Mouse (Mus musculus) cerebellum, postnatal 4 days (tissue): ENCODE data around the gene Ndufb11.

Experiments used
- DNase-seq, 2 experiments: peaks; one replicate each; pipeline ENCODE4 v3.0.0; 2022; ENCODE audit warnings: low spot score in 2 of 2, mixed read lengths in 1 of 2

The Ndufb11 gene

DNA sequence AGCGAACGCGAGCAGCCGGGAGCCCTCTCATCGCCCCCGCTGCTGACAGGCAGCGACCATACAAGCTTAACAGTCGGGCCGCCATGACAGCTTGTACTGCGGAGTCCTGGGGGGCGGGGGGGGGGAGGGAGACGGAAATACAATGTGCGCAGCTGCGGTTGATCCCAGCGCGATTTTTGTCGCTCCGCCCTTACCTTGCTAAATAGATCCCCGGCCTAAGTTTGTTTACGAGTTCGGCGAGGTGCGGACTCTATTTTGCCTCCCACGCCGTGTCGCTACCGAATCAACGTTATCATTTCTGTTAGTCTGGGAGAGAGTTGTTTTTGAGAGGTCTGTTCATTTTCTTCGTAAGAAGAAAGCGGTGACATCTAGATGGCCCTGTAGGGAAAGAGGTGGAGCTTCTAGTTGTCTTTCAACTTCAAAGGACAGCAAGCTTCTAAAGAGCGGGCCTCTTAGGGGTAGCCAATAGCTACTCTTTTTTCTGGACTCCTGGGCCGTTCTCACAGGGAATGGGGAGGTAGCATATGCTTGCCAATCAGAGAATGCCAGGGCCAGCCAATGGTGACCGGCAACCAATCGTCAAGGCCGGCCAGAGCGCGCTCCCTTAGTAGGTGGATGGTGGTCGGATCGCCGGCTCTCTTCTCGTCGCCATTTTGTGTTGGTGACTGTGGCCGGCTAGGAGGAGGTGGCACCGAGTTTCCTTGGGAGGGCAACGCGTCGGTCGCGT, at the start of gene Ndufb11, which contains the start of gene Rbm10:
TSS of gene Ndufb11 (minus strand) at position 444 of the 727 bp plus-strand sequence.
TSS of gene Rbm10 (plus strand) at position 328 of the 727 bp plus-strand sequence.
- DNase-seq: peak; percentile 39 to 67

DNA sequence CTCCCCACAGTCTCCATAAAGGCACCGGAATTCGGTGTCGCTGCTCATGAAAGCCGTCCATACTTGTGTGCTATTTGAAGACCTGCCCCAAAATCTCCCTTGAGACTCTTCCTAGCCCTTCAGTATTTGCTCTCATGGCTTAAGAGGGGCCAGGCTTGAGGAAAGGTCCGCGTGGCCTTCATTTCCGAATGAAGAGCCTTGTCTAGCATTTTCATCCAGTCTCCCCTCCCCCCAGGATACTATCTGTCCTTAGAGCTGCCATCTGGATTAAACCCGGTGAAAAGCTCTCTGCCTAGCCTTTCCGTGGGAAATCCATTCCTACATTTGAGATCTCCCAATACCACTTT, 46.0 kb upstream of the Ndufb11 start:
- DNase-seq: no peak

DNA sequence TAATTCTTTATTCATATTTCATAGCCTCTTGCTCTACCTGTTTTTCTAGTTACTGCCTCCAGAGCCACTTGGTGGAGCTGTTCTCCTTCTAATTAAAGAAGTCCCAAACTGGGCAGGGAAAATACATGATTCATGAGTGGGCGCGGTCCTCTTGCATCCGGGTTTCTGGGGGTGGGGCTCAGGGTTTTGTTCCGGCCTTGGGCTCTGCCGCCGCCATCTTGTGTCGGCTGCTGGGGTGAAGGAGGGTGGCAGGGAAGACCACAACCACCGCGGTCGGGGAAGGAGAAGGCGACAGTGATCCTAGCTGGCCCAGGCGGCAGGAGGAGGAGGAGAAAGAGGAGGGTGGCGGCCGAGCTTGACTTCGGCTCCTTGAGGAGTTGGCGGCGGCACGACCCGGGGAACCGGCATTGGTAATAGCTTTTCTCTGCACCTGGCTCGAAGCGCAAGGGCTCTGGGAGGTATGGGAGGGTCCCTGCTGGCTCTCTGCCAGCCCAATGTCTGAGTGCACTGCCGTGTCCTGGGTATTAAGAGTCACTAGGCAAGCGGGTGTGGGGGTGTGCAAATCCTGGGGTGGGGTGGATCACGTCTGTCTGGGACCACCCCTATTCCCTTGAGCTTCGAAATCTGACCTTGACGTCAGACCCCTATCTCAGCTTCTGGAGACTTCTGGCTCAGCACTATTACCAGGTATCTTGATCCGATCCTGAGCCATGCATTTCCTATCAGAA, 45.5 kb upstream of the Ndufb11 start:
- peak; percentile 44 to 73 for DNase-seq

DNA sequence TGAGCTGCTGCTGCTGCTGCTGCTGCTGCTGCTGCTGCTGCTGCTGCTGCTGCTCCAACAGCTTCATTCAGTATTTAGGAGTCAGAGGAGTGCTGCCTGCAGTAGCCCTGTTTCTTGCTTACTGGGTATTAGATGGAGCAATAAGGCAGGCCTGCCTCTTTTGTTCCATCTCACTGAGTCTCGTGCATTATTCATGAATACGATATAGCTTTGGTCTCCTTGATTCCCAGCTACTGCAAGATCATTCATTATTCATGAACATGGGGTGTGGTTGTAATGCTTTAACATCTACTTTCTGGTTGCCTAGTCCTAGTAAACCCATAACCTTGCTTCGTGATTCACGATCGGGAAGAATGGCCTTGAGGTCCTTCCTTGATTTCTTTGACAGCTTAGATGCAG, 44.9 kb upstream of the Ndufb11 start:
- no peak for DNase-seq

DNA sequence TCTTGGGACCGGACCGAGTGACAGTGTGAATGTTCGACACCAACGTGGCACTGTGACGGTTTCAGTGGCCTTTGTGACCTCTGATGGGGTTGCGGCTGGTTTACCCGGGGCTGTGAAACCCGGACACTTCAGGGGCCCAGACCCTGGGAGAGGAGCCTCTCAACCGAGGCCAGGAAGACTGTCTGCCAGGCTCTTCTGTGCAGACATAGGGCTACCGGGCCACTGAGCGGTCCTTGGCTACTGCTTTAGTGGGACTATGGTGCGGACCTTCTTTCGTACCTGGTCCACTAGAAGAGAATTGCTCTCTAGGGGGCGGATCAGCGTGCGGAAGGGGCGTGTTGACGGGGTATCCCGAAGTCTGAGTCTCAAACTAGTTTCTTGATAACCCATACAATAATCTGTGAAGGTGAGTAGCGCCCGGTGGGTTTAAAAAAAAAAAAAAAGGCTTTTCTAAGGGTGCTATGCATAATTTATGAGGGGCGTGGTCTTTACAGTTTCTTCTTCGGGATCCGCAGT, 41.5 kb upstream of the Ndufb11 start:
- no peak for DNase-seq

DNA sequence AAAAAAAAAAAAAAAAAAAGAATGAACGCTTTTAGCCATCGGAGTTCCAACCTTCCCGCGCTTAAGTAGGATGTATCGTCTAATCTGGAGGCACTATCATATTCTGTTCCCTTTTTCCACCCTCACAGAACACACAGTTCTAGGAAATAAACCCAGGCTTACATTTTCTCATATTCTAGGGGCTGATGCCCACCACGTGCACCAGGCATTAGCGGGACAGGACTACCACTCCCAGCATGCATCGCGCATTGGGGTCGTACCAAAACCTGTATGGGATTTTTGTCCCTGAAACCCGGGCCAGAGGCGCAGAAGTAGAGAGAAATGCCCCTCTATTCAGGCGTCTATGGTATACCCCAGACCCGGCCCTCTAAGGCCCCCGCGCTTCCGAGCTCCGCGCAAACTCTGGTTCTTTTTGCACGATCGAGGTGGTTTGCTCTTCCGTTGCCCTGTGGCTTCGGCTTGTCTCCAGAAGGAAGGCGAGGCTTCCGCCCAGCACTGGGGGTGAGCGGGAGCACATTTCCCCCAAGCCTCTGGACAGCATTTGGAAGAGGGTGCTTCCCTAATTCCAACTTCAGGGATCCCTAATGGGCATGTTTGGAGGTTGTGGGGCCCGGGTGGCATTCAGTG, 40.7 kb upstream of the Ndufb11 start, which contains the start of gene Uba1:
TSS of gene Uba1 (plus strand) at position 301 of the 627 bp plus-strand sequence.
- peak; percentile 32 to 71 for DNase-seq

DNA sequence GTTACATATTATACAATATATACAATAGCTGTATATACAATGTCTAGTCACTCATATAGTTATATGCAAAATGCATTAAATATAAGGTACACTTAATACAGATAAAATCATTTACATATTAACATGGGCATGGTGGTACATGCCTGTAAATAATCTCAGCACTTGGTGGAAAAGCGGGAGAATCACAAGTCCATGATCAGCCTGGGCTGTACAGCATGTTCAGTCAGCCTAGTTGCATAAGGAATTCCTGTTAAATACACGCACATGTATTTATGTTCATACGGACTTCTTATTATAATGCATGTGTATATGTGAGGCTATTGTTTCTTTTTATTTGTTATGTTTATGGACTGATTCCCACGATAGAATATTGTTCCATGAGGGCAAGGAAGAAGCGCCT, 40.2 kb upstream of the Ndufb11 start:
- DNase-seq: no peak

DNA sequence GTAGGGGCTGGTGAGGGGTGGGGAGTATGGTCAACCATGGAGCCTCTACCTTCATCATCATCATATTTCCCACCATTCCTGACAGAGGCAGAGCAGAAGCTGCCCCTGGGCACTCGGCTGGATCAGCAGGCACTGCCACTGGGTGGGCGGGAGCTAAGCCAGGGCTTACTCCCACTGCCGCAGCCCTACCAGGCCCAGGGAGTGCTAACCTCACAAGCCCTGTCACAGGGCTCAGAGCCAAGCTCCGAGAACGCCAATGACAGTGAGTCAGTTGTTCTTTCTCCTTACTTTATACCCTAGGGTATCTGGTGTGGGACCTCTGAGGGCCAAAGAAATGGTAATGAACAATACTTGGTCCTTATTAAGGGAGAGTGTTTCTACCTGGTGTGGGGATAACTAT, 27.4 kb upstream of the Ndufb11 start:
- no peak for DNase-seq

DNA sequence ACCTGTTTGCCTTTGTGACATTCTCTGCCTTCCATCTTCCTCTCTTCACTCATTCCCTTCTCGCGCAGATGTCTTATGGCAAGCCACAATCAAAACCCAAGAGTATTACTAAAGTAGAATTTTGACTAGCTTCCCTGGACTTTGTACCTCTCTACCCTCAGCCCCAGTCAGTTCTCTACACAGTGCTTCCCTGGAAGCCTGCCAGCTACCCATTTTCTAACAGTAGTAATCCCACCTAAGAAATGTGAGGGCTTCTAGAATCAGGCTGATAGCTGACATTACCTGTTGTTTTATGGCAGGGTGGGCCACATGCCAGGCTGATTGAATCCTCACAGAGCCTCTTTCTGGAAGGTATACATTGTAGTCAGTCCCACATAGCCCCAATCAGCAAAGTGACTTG, 20.7 kb upstream of the Ndufb11 start:
- DNase-seq: no peak

DNA sequence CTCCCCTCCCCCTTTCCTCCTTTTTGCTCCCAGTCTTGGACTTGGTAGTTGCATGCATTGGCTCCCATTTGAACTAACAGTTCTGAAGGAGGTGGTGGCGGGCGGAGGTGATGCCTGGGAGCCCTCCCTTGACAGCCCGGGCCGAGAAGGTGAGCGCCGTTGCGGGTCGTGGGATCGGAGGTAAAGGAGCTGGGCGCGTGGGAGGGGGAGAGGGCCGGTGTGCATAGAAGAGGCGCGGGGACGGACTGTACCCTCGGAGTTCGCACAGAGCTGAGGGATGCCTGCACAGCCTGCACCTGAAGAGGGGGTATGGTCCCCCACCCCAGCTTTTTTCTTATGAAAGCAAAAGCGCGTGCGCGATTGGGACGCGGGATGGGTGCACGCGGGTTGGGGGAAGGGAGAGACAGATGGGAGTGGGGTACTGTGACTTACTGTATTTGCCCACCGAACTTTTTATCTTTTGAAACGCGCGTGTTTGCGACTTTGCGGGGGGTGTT, 532 bp upstream of the Ndufb11 start:
- peak; percentile 20 to 26 for DNase-seq

DNA sequence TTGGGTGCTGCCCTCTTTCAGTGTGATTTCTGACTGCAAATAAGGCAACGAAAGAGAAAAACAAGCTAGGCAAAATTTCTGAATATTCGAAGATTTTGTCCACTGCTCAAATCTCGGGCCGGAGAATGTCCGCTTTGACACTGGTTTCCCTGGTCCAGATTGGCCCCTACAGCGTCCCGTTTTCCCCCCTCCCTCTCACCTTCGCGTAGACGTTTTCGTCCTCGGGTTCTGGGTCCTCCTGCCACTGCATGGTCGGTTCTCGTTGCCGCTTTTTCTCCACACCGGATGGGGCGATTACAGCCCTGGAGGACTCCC, 601 bp downstream of the Ndufb11 start:
- DNase-seq: no peak

DNA sequence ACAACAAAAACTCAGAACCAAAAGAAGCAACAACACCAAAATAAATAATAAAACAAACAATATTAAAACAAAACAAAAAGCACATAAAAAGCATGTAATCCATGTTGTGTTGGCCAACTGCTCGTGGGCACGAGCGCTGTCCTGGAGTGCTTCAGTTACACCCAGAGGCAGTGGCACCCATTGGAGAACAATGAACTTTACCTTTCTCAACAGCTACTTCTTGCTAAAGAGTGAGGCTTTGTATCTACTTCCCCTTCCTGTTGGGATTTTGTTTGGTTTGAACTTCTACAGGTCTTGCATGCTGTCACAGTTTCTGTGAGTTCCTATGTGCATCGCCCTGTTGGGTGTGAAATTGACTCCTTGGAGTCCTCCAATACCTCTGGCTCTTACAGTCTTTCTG, 8.9 kb downstream of the Ndufb11 start:
- DNase-seq: no peak

DNA sequence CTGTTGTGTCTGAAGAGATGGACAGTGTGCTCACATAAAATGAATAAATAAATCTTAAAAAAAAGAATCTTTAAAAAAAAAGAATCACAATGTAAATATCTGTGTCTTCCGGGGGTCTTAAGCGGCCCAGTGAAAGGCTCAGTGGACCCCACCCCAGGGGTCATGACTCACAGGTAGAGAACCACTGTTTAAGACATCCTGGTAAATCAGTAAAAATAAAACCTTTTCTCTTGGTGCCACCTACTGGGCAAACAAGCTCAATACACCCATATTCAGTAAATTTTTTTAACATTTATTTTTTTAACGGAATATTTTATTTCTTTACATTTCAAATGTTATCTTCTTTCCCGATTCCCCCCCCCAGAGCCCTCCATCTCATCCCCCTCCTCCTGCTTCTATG, 29.5 kb downstream of the Ndufb11 start:
- no peak for DNase-seq

DNA sequence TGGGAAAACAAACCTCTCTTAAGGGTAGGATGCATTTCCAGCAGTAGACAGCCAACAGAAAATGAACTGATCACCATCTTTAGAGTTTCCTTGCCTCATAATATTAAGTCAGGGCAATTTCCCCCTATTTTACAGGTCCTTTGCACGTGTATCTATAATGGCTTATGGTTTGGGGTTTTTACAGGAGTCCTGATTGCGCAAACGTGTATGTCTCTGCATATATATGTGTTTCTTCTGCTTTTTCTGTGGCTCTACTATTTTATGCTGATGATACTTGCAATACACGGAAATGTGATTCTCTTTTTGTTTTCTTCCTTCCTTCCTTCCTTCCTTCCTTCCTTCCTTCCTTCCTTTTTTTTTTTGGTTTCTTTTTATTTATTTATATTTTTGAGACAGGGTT, 43.5 kb downstream of the Ndufb11 start:
- DNase-seq: no peak

DNA sequence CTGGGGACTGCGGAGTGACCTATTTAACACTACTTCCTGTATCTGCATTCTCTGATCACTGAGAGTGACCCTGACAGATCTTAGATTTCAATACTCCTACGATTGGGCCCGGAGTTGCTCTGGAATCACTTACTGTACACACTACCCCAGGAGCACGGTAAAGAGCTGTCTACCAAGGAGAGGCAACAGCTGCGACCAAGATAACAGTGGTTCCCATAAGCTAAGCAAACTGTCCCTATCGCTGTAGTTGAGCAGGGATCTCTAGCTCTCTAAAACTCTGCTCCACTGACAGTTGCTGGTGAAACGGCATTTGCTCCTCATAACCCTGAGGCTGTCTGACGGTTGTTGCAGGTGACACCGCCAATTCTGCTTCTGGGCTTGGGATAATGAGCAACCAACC, 44.7 kb downstream of the Ndufb11 start:
- DNase-seq: no peak

DNA sequence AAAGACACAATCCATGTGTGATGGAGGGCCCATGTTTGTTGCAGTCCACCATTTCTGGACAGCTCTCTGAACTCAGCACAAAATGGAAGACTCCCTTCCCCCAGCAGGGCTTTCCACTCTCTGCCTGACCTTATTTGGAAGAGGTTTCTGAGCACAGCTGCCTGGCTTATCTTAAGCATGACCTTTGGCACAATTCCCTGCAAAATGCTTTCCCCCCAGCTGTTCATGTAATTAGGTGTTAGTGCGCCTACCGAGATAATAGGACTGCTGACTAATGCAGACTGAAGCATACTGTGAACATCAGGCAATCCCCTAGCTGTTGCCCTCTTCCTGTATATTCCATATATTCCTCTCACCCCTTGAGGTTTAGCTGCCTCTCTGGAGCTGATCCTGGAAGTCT, 46.4 kb downstream of the Ndufb11 start:
- no peak for DNase-seq
